Mouse (Mus musculus): ENCODE measurements around the gene Mroh2a. TPM values are rescaled to one million over a fixed set of nuclear protein-coding genes. Genes with fewer than 3 reads are reported as not detected.

The Mroh2a gene
- polyA plus RNA-seq, 1 experiment from 2014 or later, result 1.6 TPM

- Histone ChIP-seq H3K27me3 (no peaks in the 10 kb centered on the region), H3K4me1 (no peaks in the 10 kb centered on the region), H3K4me2 (replicated peaks) (no peak overlapping the region), H3K36me3 (peaks cover 88% of the 10 kb centered on the region), H3K9ac (no peak overlapping the region), H3K27ac (no peak overlapping the region), H3K4me3 (no peak overlapping the region), H3K9me3 (peaks cover 29% of the 10 kb centered on the region)
- no peak for ATAC-seq (ENCODE audit: insufficient number of reproducible peaks, insufficient read depth, low FRiP score, low TSS enrichment)
- 75% methylated on average over 6 of the region's 6 CpGs for WGBS
Measured at GRCm38 (mm10) chr1:88262961-88263360, 36.2 kb downstream of the Mroh2a start.

- Histone ChIP-seq H3K4me3 (no peak overlapping the region), H3K27ac (no peak overlapping the region), H3K4me1 (no peaks in the 10 kb centered on the region), H3K9me3 (peaks cover 24% of the 10 kb centered on the region; the same call in 1 of the 2 replicates), H3K27me3 (no peaks in the 10 kb centered on the region), H3K4me2 (replicated peaks) (no peak overlapping the region), H3K9ac (no peak overlapping the region), H3K36me3 (peaks cover 96% of the 10 kb centered on the region)
- ATAC-seq (ENCODE audit: insufficient number of reproducible peaks, insufficient read depth, low FRiP score, low TSS enrichment), result no peak
- 89% methylated on average over 5 of the region's 5 CpGs for WGBS
Measured at GRCm38 (mm10) chr1:88263778-88264177, 37.0 kb downstream of the Mroh2a start.

GRCm38 (mm10) chr1:88264237-88264868, 37.6 kb downstream of the Mroh2a start:
- no peak for ATAC-seq (ENCODE audit: insufficient number of reproducible peaks, insufficient read depth, low FRiP score, low TSS enrichment)
- peaks cover 100% of the 10 kb centered on the region for H3K36me3 ChIP-seq
- 88% methylated on average over 7 of the region's 7 CpGs for WGBS
- no peak overlapping the region for H3K27ac ChIP-seq
- no peak overlapping the region for H3K4me3 ChIP-seq
- H3K9me3 ChIP-seq, result peaks cover 24% of the 10 kb centered on the region; the same call in 1 of the 2 replicates
- no peaks in the 10 kb centered on the region for H3K27me3 ChIP-seq
- no peak overlapping the region for H3K9ac ChIP-seq
- no peak overlapping the region for H3K4me2 ChIP-seq (replicated peaks)
- no peaks in the 10 kb centered on the region for H3K4me1 ChIP-seq

GRCm38 (mm10) chr1:88264869-88265240, 38.1 kb downstream of the Mroh2a start:
- peaks cover 100% of the 10 kb centered on the region for H3K36me3 ChIP-seq
- no peak for ATAC-seq (ENCODE audit: insufficient number of reproducible peaks, insufficient read depth, low FRiP score, low TSS enrichment)
- no peak overlapping the region for H3K9ac ChIP-seq
- H3K4me3 ChIP-seq, result no peak overlapping the region
- WGBS, result 80% methylated on average over 4 of the region's 4 CpGs
- no peaks in the 10 kb centered on the region for H3K27me3 ChIP-seq
- H3K4me2 ChIP-seq (replicated peaks), result no peak overlapping the region
- no peaks in the 10 kb centered on the region for H3K4me1 ChIP-seq
- H3K9me3 ChIP-seq, result peaks cover 22% of the 10 kb centered on the region; the same call in 1 of the 2 replicates
- no peak overlapping the region for H3K27ac ChIP-seq

- H3K4me1 ChIP-seq, result no peaks in the 10 kb centered on the region
- 0 out of 2 replicates have a peak, but pooled peaks cover 16% of the 10 kb centered on the region for H3K9me3 ChIP-seq
- H3K4me2 ChIP-seq (replicated peaks), result no peak overlapping the region
- H3K27ac ChIP-seq, result no peak overlapping the region
- no peak overlapping the region for H3K4me3 ChIP-seq
- ATAC-seq (ENCODE audit: insufficient number of reproducible peaks, insufficient read depth, low FRiP score, low TSS enrichment), result no peak
- no peaks in the 10 kb centered on the region for H3K27me3 ChIP-seq
- WGBS, result 88% methylated on average over 13 of the region's 13 CpGs
- no peak overlapping the region for H3K9ac ChIP-seq
- H3K36me3 ChIP-seq, result peaks cover 90% of the 10 kb centered on the region
Measured at GRCm38 (mm10) chr1:88266123-88266522, 39.3 kb downstream of the Mroh2a start.

GRCm38 (mm10) chr1:88267489-88267888, 40.7 kb downstream of the Mroh2a start:
- H3K9me3 ChIP-seq, result 0 out of 2 replicates have a peak, but pooled peaks cover 14% of the 10 kb centered on the region
- ATAC-seq (ENCODE audit: insufficient number of reproducible peaks, insufficient read depth, low FRiP score, low TSS enrichment), result no peak

GRCm38 (mm10) chr1:88268070-88268469, 41.3 kb downstream of the Mroh2a start:
- Histone ChIP-seq H3K9ac (no peak overlapping the region), H3K4me2 (replicated peaks) (no peak overlapping the region), H3K4me3 (no peak overlapping the region), H3K4me1 (no peaks in the 10 kb centered on the region), H3K27ac (no peak overlapping the region), H3K36me3 (peaks cover 87% of the 10 kb centered on the region), H3K27me3 (no peaks in the 10 kb centered on the region), H3K9me3 (0 out of 2 replicates have a peak, but pooled peaks cover 14% of the 10 kb centered on the region)
- ATAC-seq (ENCODE audit: insufficient number of reproducible peaks, insufficient read depth, low FRiP score, low TSS enrichment), result no peak
- 86% methylated on average over 6 of the region's 6 CpGs for WGBS

More at GRCm38 (mm10) chr1:88267489-88267888, 40.7 kb downstream of the Mroh2a start:
- Histone ChIP-seq H3K27me3 (no peaks in the 10 kb centered on the region), H3K36me3 (peaks cover 87% of the 10 kb centered on the region), H3K9ac (no peak overlapping the region), H3K27ac (no peak overlapping the region), H3K4me1 (no peaks in the 10 kb centered on the region), H3K4me2 (replicated peaks) (no peak overlapping the region), H3K4me3 (no peak overlapping the region)
- WGBS, result 92% methylated on average over 6 of the region's 6 CpGs

- Histone ChIP-seq H3K27ac (no peak overlapping the region), H3K9me3 (0 out of 2 replicates have a peak, but pooled peaks cover 11% of the 10 kb centered on the region), H3K9ac (no peak overlapping the region), H3K4me2 (replicated peaks) (no peak overlapping the region), H3K4me1 (no peaks in the 10 kb centered on the region), H3K36me3 (peaks cover 87% of the 10 kb centered on the region), H3K4me3 (no peak overlapping the region), H3K27me3 (no peaks in the 10 kb centered on the region)
- no peak for ATAC-seq (ENCODE audit: insufficient number of reproducible peaks, insufficient read depth, low FRiP score, low TSS enrichment)
- 88% methylated on average over 12 of the region's 12 CpGs for WGBS
Measured at GRCm38 (mm10) chr1:88269539-88270309, 42.9 kb downstream of the Mroh2a start.

GRCm38 (mm10) chr1:88272851-88273250, 46.1 kb downstream of the Mroh2a start:
- H3K27ac ChIP-seq, result no peak overlapping the region
- H3K27me3 ChIP-seq, result no peaks in the 10 kb centered on the region
- H3K36me3 ChIP-seq, result peaks cover 67% of the 10 kb centered on the region
- H3K9ac ChIP-seq, result no peak overlapping the region
- no peak overlapping the region for H3K4me2 ChIP-seq (replicated peaks)
- H3K4me1 ChIP-seq, result peaks cover 13% of the 10 kb centered on the region
- no peak overlapping the region for H3K4me3 ChIP-seq
- ATAC-seq (ENCODE audit: insufficient number of reproducible peaks, insufficient read depth, low FRiP score, low TSS enrichment), result no peak
- 61% methylated on average over 4 of the region's 4 CpGs for WGBS
- H3K9me3 ChIP-seq, result no peaks in the 10 kb centered on the region

GRCm38 (mm10) chr1:88273326-88273725, 46.5 kb downstream of the Mroh2a start:
- no peak overlapping the region for H3K4me2 ChIP-seq (replicated peaks)
- peaks cover 13% of the 10 kb centered on the region for H3K4me1 ChIP-seq
- peaks cover 62% of the 10 kb centered on the region for H3K36me3 ChIP-seq
- 94% methylated on average over 3 of the region's 3 CpGs for WGBS
- H3K27ac ChIP-seq, result no peak overlapping the region
- H3K27me3 ChIP-seq, result no peaks in the 10 kb centered on the region
- H3K9me3 ChIP-seq, result no peaks in the 10 kb centered on the region
- ATAC-seq (ENCODE audit: insufficient number of reproducible peaks, insufficient read depth, low FRiP score, low TSS enrichment), result no peak
- H3K4me3 ChIP-seq, result no peak overlapping the region
- no peak overlapping the region for H3K9ac ChIP-seq

- H3K36me3 ChIP-seq, result peaks cover 57% of the 10 kb centered on the region
- peaks cover 13% of the 10 kb centered on the region for H3K4me1 ChIP-seq
- no peaks in the 10 kb centered on the region for H3K9me3 ChIP-seq
- WGBS, result 84% methylated on average over 4 of the region's 4 CpGs
- no peak overlapping the region for H3K4me2 ChIP-seq (replicated peaks)
- H3K4me3 ChIP-seq, result no peak overlapping the region
- H3K9ac ChIP-seq, result no peak overlapping the region
- no peaks in the 10 kb centered on the region for H3K27me3 ChIP-seq
- ATAC-seq (ENCODE audit: insufficient number of reproducible peaks, insufficient read depth, low FRiP score, low TSS enrichment), result no peak
- H3K27ac ChIP-seq, result no peak overlapping the region
Measured at GRCm38 (mm10) chr1:88273832-88274231, 47.0 kb downstream of the Mroh2a start.

Data from embryonic facial prominence, embryonic 12.5 days (tissue).